Mouse (Mus musculus) midbrain, embryonic 16.5 days (tissue): ENCODE measurements at regions not wholly inside any gene's neighbourhood (a gene's known extent, or its start where the extent isn't known, plus 50 kb on each side); places are given as distances from the start of the nearest gene placed in this dataset.

Experiments used
- ATAC-seq: fragments of 200-750 bp; cut with Nextera tagmentation; 2 replicates; pipeline ENCODE4 v1.8.0; 2017; ENCODE audit warnings: moderate TSS enrichment
- H3K27ac ChIP-seq: fragments of 300-500 bp; sonication (generic); 2 replicates; pipeline ENCODE4 v1.5.1; 2014; ENCODE audit warnings: mild to moderate bottlenecking, low read length, mixed read lengths
- H3K27me3 ChIP-seq: fragments of 300-500 bp; sonication (generic); 2 replicates; pipeline ENCODE4 v1.6.1; 2014; ENCODE audit warnings: low read depth, low read length, mixed read lengths; ENCODE audit not compliant: control insufficient read depth, insufficient read depth
- H3K36me3 ChIP-seq: fragments of 300-500 bp; sonication (generic); 2 replicates; pipeline ENCODE4 v1.6.1; 2014; ENCODE audit warnings: mild to moderate bottlenecking, low read length, moderate library complexity, mixed read lengths; ENCODE audit not compliant: control insufficient read depth, insufficient read depth
- H3K4me1 ChIP-seq: fragments of 300-500 bp; sonication (generic); 2 replicates; pipeline ENCODE4 v1.6.1; 2014; ENCODE audit warnings: mild to moderate bottlenecking, low read length, mixed read lengths; ENCODE audit not compliant: control insufficient read depth, insufficient read depth
- H3K4me2 ChIP-seq: fragments of 300-500 bp; sonication (generic); 2 replicates; pipeline ENCODE4 v1.6.1; 2014; ENCODE audit warnings: mild to moderate bottlenecking, low read length, mixed read lengths
- H3K4me3 ChIP-seq: fragments of 300-500 bp; sonication (generic); 2 replicates; pipeline ENCODE4 v1.5.1; 2014; ENCODE audit warnings: low read depth, mild to moderate bottlenecking, low read length, moderate library complexity, mixed read lengths
- H3K9ac ChIP-seq: fragments of 300-500 bp; sonication (generic); 2 replicates; pipeline ENCODE4 v1.6.1; 2014; ENCODE audit warnings: low read depth, low read length, mixed read lengths
- H3K9me3 ChIP-seq: fragments of 300-500 bp; sonication (generic); replicated peaks from 2 replicates; pipeline ENCODE4 v1.6.1; 2014; ENCODE audit warnings: mild to moderate bottlenecking, low read length, mixed read lengths; ENCODE audit not compliant: control insufficient read depth, poor library complexity, severe bottlenecking
- WGBS: fragments of 180-500 bp; shearing (Covaris S2); extraction: QIAGEN DNeasy Blood & Tissue Kit; methylation state at CpG from one replicate; pipeline ENCODE4 v1.1.7; 2014; 5-methylcytosine and 5-hydroxymethylcytosine counted together

DNA sequence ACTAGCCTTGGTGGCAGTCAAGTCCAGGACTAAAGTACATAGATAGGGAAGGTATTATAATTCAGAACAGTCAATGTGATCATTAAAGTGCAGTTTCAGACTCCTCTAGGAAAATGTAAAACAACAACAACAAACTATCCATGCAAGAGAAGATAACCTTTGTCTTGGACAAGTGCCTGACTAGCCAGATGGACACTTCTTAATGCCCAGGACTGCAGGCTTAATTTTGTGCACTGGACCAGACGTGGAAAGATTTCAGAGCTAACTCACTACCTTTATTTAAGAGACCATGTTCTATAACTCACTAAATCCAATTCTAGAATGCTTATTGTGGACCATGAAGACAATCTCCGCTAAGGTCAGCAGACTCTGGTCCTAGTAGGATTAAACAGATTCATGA, 215.6 kb upstream of the Stxbp5 start:
- Histone ChIP-seq H3K9me3 (no peaks in the 10 kb centered on the region), H3K4me3 (no peak overlapping the region), H3K4me2 (no peak overlapping the region), H3K4me1 (no peaks in the 10 kb centered on the region), H3K9ac (no peak overlapping the region), H3K27ac (no peak overlapping the region), H3K27me3 (no peaks in the 10 kb centered on the region), H3K36me3 (no peaks in the 10 kb centered on the region)
- 72% methylated on average over 2 of the region's 2 CpGs for WGBS
- ATAC-seq: no peak

DNA sequence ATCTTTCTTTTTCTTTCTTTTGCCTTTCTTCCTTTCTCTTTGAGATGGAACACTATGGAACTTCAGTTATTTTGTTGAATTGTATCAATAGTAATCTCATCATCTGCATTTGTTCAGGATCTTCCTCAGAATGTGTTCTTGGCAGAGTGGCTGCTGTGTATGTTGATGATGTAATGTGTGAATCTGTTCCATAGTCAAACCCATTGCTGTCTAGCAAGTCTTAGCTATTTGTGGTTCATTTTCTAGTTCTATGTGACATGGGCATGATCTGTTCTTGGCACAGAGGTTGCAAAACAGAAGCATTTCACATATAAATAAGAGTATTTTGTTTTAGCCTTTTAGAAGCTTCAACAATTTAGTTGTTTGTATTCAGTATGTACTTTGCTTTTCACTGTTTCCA, 212.4 kb upstream of the Stxbp5 start:
- no peak overlapping the region for H3K4me2 ChIP-seq
- H3K4me3 ChIP-seq: no peak overlapping the region
- H3K9me3 ChIP-seq: no peaks in the 10 kb centered on the region
- H3K27ac ChIP-seq: no peak overlapping the region
- H3K36me3 ChIP-seq: no peaks in the 10 kb centered on the region
- H3K27me3 ChIP-seq: no peaks in the 10 kb centered on the region
- no peak overlapping the region for H3K9ac ChIP-seq
- no peak for ATAC-seq
- H3K4me1 ChIP-seq: no peaks in the 10 kb centered on the region

DNA sequence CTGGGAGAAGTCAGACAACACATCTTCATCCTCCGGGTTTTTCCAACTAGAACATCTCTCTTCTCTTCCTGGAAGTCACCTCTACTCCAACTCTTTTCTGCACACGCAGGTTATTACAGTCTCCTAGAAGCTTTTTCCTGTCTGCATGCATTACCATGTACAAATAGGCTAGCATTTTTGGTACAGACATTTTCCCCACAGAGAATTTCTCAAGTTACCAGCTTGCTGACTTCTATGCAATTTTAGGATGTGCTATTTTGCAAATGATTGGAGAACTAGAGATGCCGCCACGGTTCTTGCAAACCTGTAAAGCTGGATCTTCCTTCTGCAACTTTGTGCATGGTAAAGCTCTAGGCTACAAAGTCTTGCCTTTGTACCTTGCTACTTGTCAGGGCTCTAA, 210.2 kb upstream of the Stxbp5 start:
- Histone ChIP-seq H3K27ac (no peak overlapping the region), H3K4me3 (no peak overlapping the region), H3K9ac (no peak overlapping the region), H3K4me2 (no peak overlapping the region), H3K36me3 (no peaks in the 10 kb centered on the region), H3K27me3 (no peaks in the 10 kb centered on the region), H3K9me3 (no peaks in the 10 kb centered on the region), H3K4me1 (no peaks in the 10 kb centered on the region)
- ATAC-seq: no peak
- 89% methylated on average over 4 of the region's 4 CpGs for WGBS

DNA sequence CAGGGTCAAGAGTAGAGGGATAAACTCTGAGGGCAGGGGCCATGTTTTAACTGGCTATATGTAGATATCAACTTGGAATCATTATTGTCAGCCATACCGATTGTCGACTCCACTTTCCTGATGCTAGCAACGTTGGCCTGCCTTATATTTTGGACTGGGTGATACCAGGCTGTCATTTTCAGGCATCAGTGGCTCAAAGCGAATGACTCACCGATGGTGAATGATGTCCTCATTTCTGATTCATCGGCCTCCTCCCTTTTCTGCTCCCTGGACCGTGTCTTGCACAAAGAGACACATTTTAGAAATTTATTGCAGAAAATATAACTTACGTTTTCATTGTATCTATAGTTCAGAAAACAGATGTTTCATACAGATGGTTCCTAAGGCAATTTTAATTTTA, 209.0 kb upstream of the Stxbp5 start:
- no peaks in the 10 kb centered on the region for H3K9me3 ChIP-seq
- no peaks in the 10 kb centered on the region for H3K36me3 ChIP-seq
- no peaks in the 10 kb centered on the region for H3K27me3 ChIP-seq
- H3K9ac ChIP-seq: no peak overlapping the region
- H3K27ac ChIP-seq: no peak overlapping the region
- no peak overlapping the region for H3K4me3 ChIP-seq
- WGBS: 72% methylated on average over 8 of the region's 8 CpGs
- no peak for ATAC-seq
- no peak overlapping the region for H3K4me2 ChIP-seq
- H3K4me1 ChIP-seq: no peaks in the 10 kb centered on the region

DNA sequence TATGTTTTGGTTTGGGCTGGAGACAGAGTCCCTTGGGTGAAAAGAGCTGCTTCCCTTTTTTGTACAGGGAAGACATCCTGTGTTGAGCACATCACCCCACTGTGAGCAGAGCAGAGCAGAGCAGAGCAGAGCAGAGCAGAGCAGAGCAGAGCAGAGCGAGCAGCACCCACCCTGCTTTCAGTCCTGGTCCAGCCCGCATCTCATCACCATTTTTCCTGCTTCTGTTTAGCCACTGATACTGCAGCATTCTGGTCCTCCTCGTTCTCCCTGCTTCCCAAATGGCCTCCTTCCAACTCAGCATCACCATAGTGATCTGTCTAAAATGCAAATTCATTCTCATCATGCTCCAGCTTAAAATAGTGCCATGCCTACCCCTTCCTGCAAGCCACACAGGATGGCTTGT, 206.2 kb upstream of the Stxbp5 start:
- no peaks in the 10 kb centered on the region for H3K36me3 ChIP-seq
- no peak overlapping the region for H3K4me3 ChIP-seq
- H3K4me1 ChIP-seq: no peaks in the 10 kb centered on the region
- 32% methylated on average over 3 of the region's 3 CpGs for WGBS
- no peak overlapping the region for H3K4me2 ChIP-seq
- H3K27me3 ChIP-seq: no peaks in the 10 kb centered on the region
- no peak overlapping the region for H3K9ac ChIP-seq
- no peak overlapping the region for H3K27ac ChIP-seq
- no peaks in the 10 kb centered on the region for H3K9me3 ChIP-seq
- ATAC-seq: peak; percentile 93

DNA sequence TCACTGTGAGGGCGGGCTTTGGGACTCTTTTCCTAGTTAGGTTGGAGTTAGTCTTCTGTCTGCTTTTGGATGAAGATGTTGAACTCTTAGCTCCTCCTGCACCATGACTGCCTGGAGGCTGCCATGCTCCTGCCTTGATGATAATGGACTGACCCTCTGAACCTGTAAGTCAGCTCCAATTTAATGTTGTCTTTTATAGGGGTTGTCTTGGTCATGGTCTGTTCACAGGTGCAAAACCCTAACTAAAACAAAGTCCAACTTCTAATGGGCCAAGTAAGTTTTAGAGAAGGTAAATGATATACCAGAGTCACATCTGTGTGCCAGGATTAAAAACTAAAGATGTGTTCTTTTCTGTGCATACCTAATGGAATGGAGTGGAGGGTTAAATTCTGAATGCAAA, 205.8 kb upstream of the Stxbp5 start:
- H3K4me2 ChIP-seq: no peak overlapping the region
- no peaks in the 10 kb centered on the region for H3K9me3 ChIP-seq
- H3K4me3 ChIP-seq: no peak overlapping the region
- H3K27ac ChIP-seq: no peak overlapping the region
- H3K36me3 ChIP-seq: no peaks in the 10 kb centered on the region
- 93% methylated on average over 1 of the region's 1 CpGs for WGBS
- no peak overlapping the region for H3K9ac ChIP-seq
- no peaks in the 10 kb centered on the region for H3K4me1 ChIP-seq
- H3K27me3 ChIP-seq: no peaks in the 10 kb centered on the region
- ATAC-seq: 0 out of 2 replicates have a peak, but pooled peaks have one; percentile 23

DNA sequence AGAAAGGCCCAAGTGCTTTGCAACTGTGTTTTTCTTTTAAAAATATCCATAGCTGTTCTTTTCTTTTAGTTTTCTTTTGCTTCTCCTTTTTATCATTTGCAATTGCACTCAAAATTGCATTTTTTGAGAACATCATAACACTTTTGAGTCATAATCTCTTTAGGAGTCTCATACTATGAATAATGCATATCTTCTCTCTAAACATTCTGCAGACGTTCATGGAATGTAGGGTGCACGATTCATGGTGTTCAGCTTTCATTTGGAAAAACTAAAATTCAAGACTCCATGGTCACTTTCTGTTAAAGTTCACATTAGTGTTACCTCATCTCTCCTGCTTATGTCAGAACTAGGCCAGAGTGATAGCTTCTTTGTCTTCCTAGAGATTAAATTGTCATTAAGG, 200.8 kb upstream of the Stxbp5 start:
- H3K36me3 ChIP-seq: no peaks in the 10 kb centered on the region
- no peaks in the 10 kb centered on the region for H3K9me3 ChIP-seq
- no peak overlapping the region for H3K4me3 ChIP-seq
- no peak overlapping the region for H3K27ac ChIP-seq
- no peak for ATAC-seq
- no peaks in the 10 kb centered on the region for H3K4me1 ChIP-seq
- no peaks in the 10 kb centered on the region for H3K27me3 ChIP-seq
- no peak overlapping the region for H3K4me2 ChIP-seq
- no peak overlapping the region for H3K9ac ChIP-seq
- WGBS: 66% methylated on average over 2 of the region's 2 CpGs

DNA sequence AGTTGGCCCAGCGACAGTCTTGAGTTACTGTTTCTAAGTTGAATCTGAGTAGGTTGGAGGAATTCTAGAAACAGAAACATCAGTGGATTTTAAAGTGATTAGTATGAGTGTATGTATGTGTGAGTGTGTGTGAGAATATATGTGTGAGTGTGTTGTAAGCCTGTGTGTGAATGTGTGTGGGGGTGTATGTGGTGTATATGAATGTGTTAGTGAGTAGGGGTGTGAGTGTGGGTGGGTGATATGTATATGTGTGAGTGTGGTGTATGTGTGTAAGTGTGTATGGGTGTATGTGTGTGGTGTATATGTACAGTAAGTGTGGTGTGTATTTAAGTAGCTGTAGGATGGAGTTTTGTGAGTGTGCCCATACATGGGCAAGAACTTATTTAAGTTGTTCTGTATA, 197.6 kb upstream of the Stxbp5 start:
- Histone ChIP-seq H3K27me3 (no peaks in the 10 kb centered on the region), H3K4me2 (no peak overlapping the region), H3K9ac (no peak overlapping the region), H3K4me1 (no peaks in the 10 kb centered on the region), H3K4me3 (no peak overlapping the region), H3K27ac (no peak overlapping the region), H3K9me3 (no peaks in the 10 kb centered on the region), H3K36me3 (no peaks in the 10 kb centered on the region)
- no peak for ATAC-seq
- 96% methylated on average over 1 of the region's 1 CpGs for WGBS

DNA sequence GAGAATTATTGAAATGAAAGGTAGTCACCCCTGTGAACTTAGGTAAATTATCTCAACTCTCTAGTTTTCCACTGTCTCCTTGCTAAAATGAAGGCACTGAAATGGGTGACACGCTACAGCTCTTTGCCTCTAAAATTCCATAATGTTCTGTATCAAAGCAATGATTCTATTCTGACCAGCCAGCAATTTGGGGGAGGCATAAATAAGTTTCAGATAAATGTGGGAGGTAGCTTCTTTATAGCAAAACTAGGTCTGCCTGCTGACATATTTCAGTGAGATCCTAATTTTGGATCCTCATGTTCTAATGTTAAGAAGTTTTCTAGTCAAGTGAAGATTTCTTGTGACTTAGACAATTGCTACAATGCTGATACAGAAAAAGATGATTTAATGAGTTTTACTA, 193.2 kb upstream of the Stxbp5 start:
- Histone ChIP-seq H3K4me1 (no peaks in the 10 kb centered on the region), H3K4me3 (no peak overlapping the region), H3K27ac (no peak overlapping the region), H3K27me3 (no peaks in the 10 kb centered on the region), H3K36me3 (no peaks in the 10 kb centered on the region), H3K9ac (no peak overlapping the region), H3K4me2 (no peak overlapping the region), H3K9me3 (no peaks in the 10 kb centered on the region)
- ATAC-seq: no peak
- WGBS: 77% methylated on average over 1 of the region's 1 CpGs

DNA sequence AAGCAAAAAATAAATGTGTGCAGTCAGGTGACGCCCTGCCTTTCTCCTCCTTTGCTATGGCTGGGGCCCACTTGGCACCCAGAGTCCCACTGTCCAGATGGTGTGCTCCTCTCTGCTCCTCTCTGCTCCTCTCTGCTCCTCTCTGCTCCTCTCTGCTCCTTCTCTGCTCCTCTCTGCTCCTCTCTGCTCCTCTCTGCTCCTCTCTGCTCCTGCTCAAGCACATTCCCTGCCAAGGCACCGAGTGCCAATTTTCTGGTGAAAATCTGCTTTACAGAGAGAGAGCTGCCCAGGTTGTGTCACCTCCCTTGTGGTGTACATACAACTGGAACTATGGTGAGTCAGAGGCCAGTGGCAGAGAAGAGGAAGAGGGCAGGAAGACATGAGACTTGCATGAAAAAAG, 192.8 kb upstream of the Stxbp5 start:
- no peak for ATAC-seq
- no peaks in the 10 kb centered on the region for H3K36me3 ChIP-seq

More for the DNA sequence above, 192.8 kb upstream of the Stxbp5 start:
- Histone ChIP-seq H3K27ac (no peak overlapping the region), H3K4me3 (no peak overlapping the region), H3K9ac (no peak overlapping the region), H3K4me2 (no peak overlapping the region), H3K4me1 (no peaks in the 10 kb centered on the region), H3K9me3 (no peaks in the 10 kb centered on the region), H3K27me3 (no peaks in the 10 kb centered on the region)
- 77% methylated on average over 2 of the region's 2 CpGs for WGBS
